Mouse (Mus musculus) forebrain, postnatal 0 days (tissue): Measurements from ENCODE around the gene Ell3. TPM values are rescaled to one million over a fixed set of nuclear protein-coding genes. Genes with fewer than 3 reads are reported as not detected.
"Not testable (repeated sequence)": the region's sequence is repeated elsewhere in the genome, so short reads cannot be mapped to it uniquely, and the experiment has no call there.

Source experiments
- ATAC-seq: fragments of 200-750 bp; cut with Nextera tagmentation; 2 replicates; pipeline ENCODE4 v1.8.0; 2017; ENCODE audit warnings: mild to moderate bottlenecking, moderate library complexity
- DNase-seq: peaks from one replicate; pipeline ENCODE4 v3.0.0-alpha.2; 2015
- H3K27ac ChIP-seq: fragments of 300-500 bp; sonication (generic); 2 replicates; pipeline ENCODE4 v1.5.1; 2014; ENCODE audit warnings: low read depth, mild to moderate bottlenecking, antibody characterized with exemption, low read length, moderate library complexity, mixed read lengths
- H3K27me3 ChIP-seq: fragments of 300-500 bp; sonication (generic); 2 replicates; pipeline ENCODE4 v1.6.1; 2014; ENCODE audit warnings: mild to moderate bottlenecking, low read length, mixed read lengths; ENCODE audit not compliant: insufficient read depth
- H3K36me3 ChIP-seq: fragments of 300-500 bp; sonication (generic); 2 replicates; pipeline ENCODE4 v1.6.1; 2014; ENCODE audit warnings: mild to moderate bottlenecking, moderate library complexity; ENCODE audit not compliant: insufficient read depth
- H3K4me1 ChIP-seq: fragments of 300-500 bp; sonication (generic); 2 replicates; pipeline ENCODE4 v1.6.1; 2014; ENCODE audit warnings: antibody characterized with exemption; ENCODE audit not compliant: insufficient read depth
- H3K4me2 ChIP-seq: fragments of 300-500 bp; sonication (generic); 2 replicates; pipeline ENCODE4 v1.6.1; 2014; ENCODE audit warnings: low read depth, mild to moderate bottlenecking, moderate library complexity
- H3K4me3 ChIP-seq: fragments of 300-500 bp; sonication (generic); 2 replicates; pipeline ENCODE4 v1.5.1; 2014; ENCODE audit warnings: low read depth, low read length, mixed read lengths
- H3K9ac ChIP-seq: fragments of 300-500 bp; sonication (generic); 2 replicates; pipeline ENCODE4 v1.6.1; 2014; ENCODE audit warnings: mild to moderate bottlenecking
- H3K9me3 ChIP-seq: fragments of 300-500 bp; sonication (generic); 2 replicates; pipeline ENCODE4 v1.6.1; 2016; ENCODE audit warnings: low read length
- CTCF ChIP-seq: sonication (generic); IDR thresholded peaks from 2 replicates; pipeline ENCODE4 v1.5.1; 2016; ENCODE audit warnings: antibody characterized with exemption, control low read depth, low read depth
- WGBS: fragments of 180-500 bp; shearing (Covaris S2); extraction: QIAGEN DNeasy Blood & Tissue Kit; methylation state at CpG from one replicate; pipeline ENCODE4 v1.1.7; 2014; 5-methylcytosine and 5-hydroxymethylcytosine counted together
- polyA plus RNA-seq: library from polyadenylated mRNA; unstranded; fragments of >200 nt; fragmentation: Nextera tagmentation; extraction: Ambion mirVana; gene quantifications from 2 replicates; pipeline ENCODE4 v1.2.1, GENCODE M21; 2015
- total RNA-seq: library from RNA; depleted of rRNA; stranded (reverse); fragments of >200 nt; gene quantifications from 2 replicates; pipeline ENCODE4 v1.2.3, GENCODE M21; 2014; rRNA removed

Gene Ell3
- total RNA-seq (0.23 TPM in 1 of 2 replicates, not detected in the other), polyA plus RNA-seq (1.2 and 1.4 TPM in 2 replicates)

DNA sequence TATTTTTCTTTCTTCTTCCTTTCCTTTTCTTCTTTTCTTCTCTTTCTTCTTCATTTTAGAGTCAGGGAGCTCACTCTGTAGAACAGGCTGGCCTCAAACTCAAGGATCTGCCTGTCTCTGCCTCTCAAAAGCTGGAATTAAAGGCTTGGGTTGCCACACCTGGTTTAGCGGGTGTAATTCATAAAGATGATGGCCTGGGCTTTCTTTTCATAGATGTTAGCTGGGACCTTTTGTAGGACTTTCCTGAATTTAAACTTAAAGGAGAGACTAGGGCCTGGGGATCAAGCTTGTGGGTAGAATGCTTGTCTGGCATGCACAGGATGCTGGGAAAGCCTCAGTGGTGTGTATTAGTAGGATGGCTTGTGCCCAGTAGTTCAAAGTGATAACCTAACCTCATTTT, at the start of gene Ell3:
Gene Ell3 (minus strand): TSS at position 101 of the 400 bp plus-strand sequence.
- no peak within 1 kb of the TSS for H3K27ac ChIP-seq
- H3K36me3 ChIP-seq: peaks cover 7% of the 10 kb centered on the region
- no peak for ATAC-seq
- WGBS: 88% methylated on average over 1 of the region's 1 CpGs
- H3K4me3 ChIP-seq: no peak within 1 kb of the TSS
- H3K9me3 ChIP-seq: no peaks in the 10 kb centered on the region
- no peak for TF ChIP-seq CTCF
- no peak for DNase-seq
- H3K4me1 ChIP-seq: peaks cover 10% of the 10 kb centered on the region
- no peak within 1 kb of the TSS for H3K9ac ChIP-seq
- peaks cover 7% of the 10 kb centered on the region for H3K27me3 ChIP-seq
- H3K4me2 ChIP-seq: peak within 1 kb of the TSS; percentile 49; the same call in 1 of the 2 replicates

DNA sequence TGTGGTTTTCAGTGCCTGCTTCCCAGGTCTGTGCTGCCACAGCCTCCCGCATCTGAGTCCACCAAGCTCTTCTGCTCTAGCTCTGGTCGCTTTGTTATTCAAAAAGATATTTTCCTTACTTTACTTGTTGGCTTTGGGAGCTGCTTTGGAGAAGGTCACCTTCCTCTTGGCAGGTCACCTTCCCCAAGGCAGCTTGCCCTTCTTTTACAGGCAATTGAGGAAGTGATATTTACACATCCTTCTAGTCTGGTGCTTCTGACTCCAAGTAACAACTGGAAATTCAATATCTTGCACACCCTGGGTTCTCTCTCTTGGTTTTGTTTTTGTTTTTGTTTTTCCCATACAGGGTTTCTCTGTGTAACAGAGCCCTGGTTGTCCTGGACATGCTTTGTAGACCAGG, 40.3 kb upstream of the Ell3 start:
- 100% methylated on average over 1 of the region's 2 CpGs for WGBS
- H3K36me3 ChIP-seq, DNase-seq, ATAC-seq, H3K4me3 ChIP-seq, H3K4me2 ChIP-seq, H3K9ac ChIP-seq, H3K27ac ChIP-seq, H3K4me1 ChIP-seq, H3K9me3 ChIP-seq, H3K27me3 ChIP-seq: not testable (repeated sequence)

DNA sequence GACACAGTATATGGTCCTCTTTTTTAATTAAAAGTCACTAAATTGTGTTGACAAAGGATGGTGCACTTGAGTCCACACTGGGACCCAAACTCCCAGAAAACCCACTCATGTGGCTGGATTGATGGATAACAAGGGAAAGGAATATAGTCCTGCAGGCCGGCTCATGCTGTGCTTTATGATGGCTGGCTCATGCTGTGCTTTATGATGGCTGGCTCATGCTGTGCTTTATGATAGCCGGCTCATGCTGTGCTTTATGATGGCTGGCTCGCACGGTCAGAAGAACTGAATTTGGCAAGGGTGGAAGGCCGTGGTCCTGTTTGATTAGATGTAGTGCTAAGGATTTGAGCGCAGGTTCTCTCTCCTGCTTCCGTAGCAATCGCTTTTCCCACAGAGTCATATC, 39.5 kb upstream of the Ell3 start:
- Histone ChIP-seq H3K4me1 (no peaks in the 10 kb centered on the region), H3K9ac (no peak overlapping the region), H3K4me3 (no peak overlapping the region), H3K4me2 (no peak overlapping the region), H3K9me3 (no peaks in the 10 kb centered on the region), H3K27me3 (no peaks in the 10 kb centered on the region), H3K27ac (no peak overlapping the region), H3K36me3 (no peaks in the 10 kb centered on the region)
- TF ChIP-seq CTCF: no peak
- ATAC-seq (no peak), DNase-seq (no peak)
- 30% methylated on average over 8 of the region's 8 CpGs for WGBS

DNA sequence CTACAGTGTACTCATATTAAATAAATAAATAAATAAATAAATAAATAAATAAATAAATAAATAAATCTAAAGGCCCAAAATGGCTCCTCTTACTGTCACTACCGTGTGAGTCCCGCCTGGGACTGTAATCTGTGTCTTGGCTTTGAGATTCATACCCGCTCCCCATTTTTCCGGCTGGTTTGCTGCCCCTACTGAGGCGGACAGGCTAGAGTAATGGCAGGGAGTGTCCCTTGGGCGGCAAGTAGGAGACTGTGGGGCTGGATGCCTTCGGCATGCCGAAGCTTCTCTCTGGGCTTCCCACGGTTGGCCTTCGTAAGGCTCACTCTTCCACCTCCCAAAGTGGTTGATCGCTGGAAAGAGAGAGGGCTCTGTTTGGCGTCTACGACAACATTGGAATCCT, 36.8 kb upstream of the Ell3 start:
- H3K36me3 ChIP-seq, H3K27me3 ChIP-seq, H3K27ac ChIP-seq, H3K4me1 ChIP-seq, H3K4me3 ChIP-seq, H3K9ac ChIP-seq, ATAC-seq, DNase-seq, H3K4me2 ChIP-seq, H3K9me3 ChIP-seq: not testable (repeated sequence)
- WGBS: 87% methylated on average over 13 of the region's 13 CpGs

DNA sequence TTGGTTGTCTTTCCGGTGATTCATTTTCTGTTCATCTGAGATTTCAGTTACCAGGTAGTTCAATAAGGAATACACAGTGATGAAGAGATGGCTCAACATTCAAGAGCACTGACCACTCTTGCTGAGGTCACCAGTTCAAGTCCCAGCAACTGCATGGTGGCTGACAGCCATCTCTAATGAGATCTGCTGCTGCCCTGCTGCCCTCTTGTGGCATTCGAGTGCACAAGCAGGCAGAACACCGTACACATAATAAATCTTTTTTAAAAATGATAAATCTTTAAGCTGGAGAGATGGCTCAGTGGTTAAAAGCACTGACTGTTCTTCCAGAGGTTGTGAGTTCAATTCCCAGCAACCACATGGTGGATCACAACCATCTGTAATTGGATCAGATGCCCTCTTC, 36.4 kb upstream of the Ell3 start:
- no peak overlapping the region for H3K4me2 ChIP-seq
- no peak overlapping the region for H3K27ac ChIP-seq
- 70% methylated on average over 3 of the region's 3 CpGs for WGBS
- H3K9me3 ChIP-seq: no peaks in the 10 kb centered on the region
- H3K36me3 ChIP-seq: no peaks in the 10 kb centered on the region
- no peak overlapping the region for H3K4me3 ChIP-seq
- ATAC-seq: no peak
- no peak for DNase-seq
- H3K27me3 ChIP-seq: no peaks in the 10 kb centered on the region
- TF ChIP-seq CTCF: peak; percentile 35
- no peaks in the 10 kb centered on the region for H3K4me1 ChIP-seq
- no peak overlapping the region for H3K9ac ChIP-seq

DNA sequence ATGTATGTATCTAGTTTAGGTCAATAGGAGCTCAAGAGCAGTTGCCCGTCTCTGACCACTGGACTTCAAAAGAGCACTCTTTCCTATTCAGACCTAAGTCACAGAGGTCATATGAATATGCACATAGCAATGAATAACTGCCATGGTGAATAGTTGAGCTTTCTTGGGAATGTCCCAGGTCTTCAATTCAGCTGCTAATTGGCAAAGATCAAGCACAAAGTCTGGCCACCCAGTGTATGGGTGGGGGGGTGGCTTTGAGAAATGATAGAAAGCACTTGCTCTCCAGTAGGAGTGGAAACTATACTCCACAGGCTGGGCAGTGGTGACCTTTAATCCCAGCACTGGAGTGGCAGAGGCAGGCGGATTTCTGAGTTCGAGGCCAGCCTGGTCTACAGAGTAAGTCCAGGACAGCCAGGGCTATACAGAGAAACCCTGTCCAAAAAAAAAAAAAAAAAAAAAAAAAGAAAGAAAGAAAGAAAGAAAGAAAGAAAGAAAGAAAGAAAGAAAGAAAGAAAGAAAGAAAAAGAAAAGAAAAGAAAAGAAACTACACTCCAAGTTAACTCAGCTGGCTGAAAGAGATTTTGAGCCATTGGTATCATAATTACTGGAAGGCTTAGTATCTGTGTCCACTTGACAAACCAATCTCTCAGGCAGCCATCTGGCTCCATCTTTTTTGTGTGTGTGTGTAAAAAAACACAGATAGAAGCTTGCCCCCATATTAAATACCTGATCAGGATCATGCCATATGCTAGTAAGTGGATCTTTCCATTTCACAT, 33.6 kb upstream of the Ell3 start:
- 77% methylated on average over 3 of the region's 3 CpGs for WGBS

DNA sequence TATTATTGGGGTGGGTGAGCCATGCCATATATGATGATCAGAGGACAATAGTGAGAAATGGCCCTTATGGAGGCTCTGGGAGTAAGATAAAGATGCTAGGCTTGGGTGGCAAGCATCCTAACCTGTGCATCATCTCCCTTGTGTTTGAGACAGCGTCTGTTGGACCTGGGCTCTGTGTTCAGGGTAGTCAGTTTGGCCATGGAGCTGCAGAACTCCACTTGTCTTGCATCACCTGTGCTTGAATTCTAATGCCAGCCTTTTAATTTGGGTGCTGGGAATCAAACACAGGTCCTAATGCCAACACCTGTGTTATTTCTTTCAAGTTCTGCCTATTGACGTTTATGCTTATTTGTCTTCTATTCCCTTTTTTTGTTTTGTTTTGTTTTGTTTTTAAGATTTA, 31.2 kb upstream of the Ell3 start:
- not testable (repeated sequence) for ATAC-seq, H3K9ac ChIP-seq, H3K9me3 ChIP-seq, DNase-seq, H3K4me3 ChIP-seq, H3K4me2 ChIP-seq, H3K36me3 ChIP-seq, H3K27me3 ChIP-seq, H3K4me1 ChIP-seq, H3K27ac ChIP-seq
- WGBS: 95% methylated on average over 2 of the region's 2 CpGs

More for the DNA sequence above, 33.6 kb upstream of the Ell3 start:
- Histone ChIP-seq H3K4me3 (no peak overlapping the region), H3K27me3 (no peaks in the 10 kb centered on the region), H3K9me3 (no peaks in the 10 kb centered on the region), H3K27ac (no peak overlapping the region), H3K9ac (no peak overlapping the region), H3K36me3 (no peaks in the 10 kb centered on the region), H3K4me1 (no peaks in the 10 kb centered on the region), H3K4me2 (no peak overlapping the region)
- DNase-seq: no peak
- no peak for TF ChIP-seq CTCF
- no peak for ATAC-seq
